Mouse (Mus musculus) liver, adult 2 months (tissue): ENCODE results near the gene Chic1.

Experiments used
- CTCF ChIP-seq: fragments of 200-500 bp; IDR thresholded peaks from 2 replicates; pipeline ENCODE4 v1.5.1; 2011; ENCODE audit warnings: low read depth, low read length, control low read depth
- POLR2A ChIP-seq: fragments of 200-500 bp; IDR thresholded peaks from 2 replicates; pipeline ENCODE4 v1.6.1; 2011; ENCODE audit warnings: low read length, control low read depth; ENCODE audit not compliant: insufficient read depth; ENCODE audit errors: extremely low read depth

- TF ChIP-seq CTCF (no peak), POLR2A (no peak)
Measured at GRCm38 (mm10) chrX:103356287-103356686, at the start of gene Chic1.
